Mouse (Mus musculus): ENCODE data around the gene Gpr176.
"Not testable (repeated sequence)": the region's sequence is repeated elsewhere in the genome, so short reads cannot be mapped to it uniquely, and the experiment has no call there.

Gene Gpr176

GRCm38 (mm10) chr2:118301041-118301545 lies 72.1 kb downstream of the Gpr176 start:
- no peak for DNase-seq (ENCODE audit: low spot score)

GRCm38 (mm10) chr2:118299981-118300380 lies 73.2 kb downstream of the Gpr176 start:
- DNase-seq (ENCODE audit: low spot score): no peak

GRCm38 (mm10) chr2:118298601-118299000 lies 74.6 kb downstream of the Gpr176 start:
- DNase-seq (ENCODE audit: low spot score): no peak

- DNase-seq (ENCODE audit: low spot score): no peak
These were observed 75.3 kb downstream of the Gpr176 start for GRCm38 (mm10) chr2:118297966-118298365.

GRCm38 (mm10) chr2:118295505-118295904 lies 77.7 kb downstream of the Gpr176 start:
- DNase-seq (ENCODE audit: low spot score): no peak

GRCm38 (mm10) chr2:118293583-118293982 lies 79.6 kb downstream of the Gpr176 start:
- no peak for DNase-seq (ENCODE audit: low spot score)

GRCm38 (mm10) chr2:118289066-118289460 lies 84.2 kb downstream of the Gpr176 start:
- not testable (repeated sequence) for DNase-seq (ENCODE audit: low spot score)

- no peak for DNase-seq (ENCODE audit: low spot score)
These were observed 84.7 kb downstream of the Gpr176 start for GRCm38 (mm10) chr2:118288326-118289065.

GRCm38 (mm10) chr2:118287678-118288077 lies 85.5 kb downstream of the Gpr176 start:
- DNase-seq (ENCODE audit: low spot score): no peak

GRCm38 (mm10) chr2:118282467-118282866 lies 90.8 kb downstream of the Gpr176 start:
- no peak for DNase-seq (ENCODE audit: low spot score)

GRCm38 (mm10) chr2:118278249-118278648 lies 95.0 kb downstream of the Gpr176 start:
- DNase-seq (ENCODE audit: low spot score): no peak

GRCm38 (mm10) chr2:118271606-118272005 lies 101.6 kb downstream of the Gpr176 start:
- DNase-seq (ENCODE audit: low spot score): no peak

GRCm38 (mm10) chr2:118270213-118270612 lies 103.0 kb downstream of the Gpr176 start:
- DNase-seq (ENCODE audit: low spot score): no peak

- DNase-seq (ENCODE audit: low spot score): no peak
These were observed 109.4 kb downstream of the Gpr176 start for GRCm38 (mm10) chr2:118263914-118264201.

GRCm38 (mm10) chr2:118263151-118263913 lies 109.9 kb downstream of the Gpr176 start:
- peak; percentile 7 for DNase-seq (ENCODE audit: low spot score)

GRCm38 (mm10) chr2:118262673-118263072 lies 110.5 kb downstream of the Gpr176 start:
- DNase-seq (ENCODE audit: low spot score): no peak

GRCm38 (mm10) chr2:118259746-118260145 lies 113.5 kb downstream of the Gpr176 start:
- no peak for DNase-seq (ENCODE audit: low spot score)

GRCm38 (mm10) chr2:118257094-118257493 lies 116.1 kb downstream of the Gpr176 start:
- no peak for DNase-seq (ENCODE audit: low spot score)

GRCm38 (mm10) chr2:118256621-118257053 lies 116.6 kb downstream of the Gpr176 start, which contains the start of gene Fsip1:
Gene Fsip1 (minus strand): TSS chr2:118256966.
- peak; percentile 49 for DNase-seq (ENCODE audit: low spot score)

GRCm38 (mm10) chr2:118254516-118254915 lies 118.7 kb downstream of the Gpr176 start:
- no peak for DNase-seq (ENCODE audit: low spot score)

- no peak for DNase-seq (ENCODE audit: low spot score)
These were observed 124.3 kb downstream of the Gpr176 start for GRCm38 (mm10) chr2:118248966-118249365.

- no peak for DNase-seq (ENCODE audit: low spot score)
These were observed 125.2 kb downstream of the Gpr176 start for GRCm38 (mm10) chr2:118248016-118248415.

- peak; percentile 35 for DNase-seq (ENCODE audit: low spot score)
These were observed 127.3 kb downstream of the Gpr176 start for GRCm38 (mm10) chr2:118245914-118246313.
